Mouse (Mus musculus) R1 (cell line): ENCODE measurements around the gene Alb.

Source experiments
- DNase-seq: peaks from one replicate; pipeline ENCODE4 v3.0.0-alpha.2; 2018; ENCODE audit warnings: low read depth, low spot score

Alb gene

DNA sequence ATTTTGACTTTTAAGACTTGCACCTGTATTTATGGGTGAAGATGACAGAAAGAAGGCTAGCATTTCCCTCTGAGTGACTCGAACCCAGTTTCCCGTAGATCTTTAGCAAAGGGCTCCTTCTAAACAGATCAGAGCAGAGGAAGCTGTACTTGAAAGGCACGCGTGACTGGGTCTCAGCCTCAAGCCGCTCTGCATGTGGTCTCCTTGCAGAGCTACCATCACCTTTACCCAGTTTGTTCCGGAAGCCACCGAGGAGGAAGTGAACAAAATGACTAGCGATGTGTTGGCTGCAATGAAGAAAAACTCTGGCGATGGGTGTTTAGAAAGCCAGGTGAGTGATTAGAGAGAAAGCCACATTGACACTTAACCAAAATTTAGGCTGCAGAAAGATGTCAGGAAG lies 31.7 kb downstream of the Alb start:
- peak; percentile 6 for DNase-seq

DNA sequence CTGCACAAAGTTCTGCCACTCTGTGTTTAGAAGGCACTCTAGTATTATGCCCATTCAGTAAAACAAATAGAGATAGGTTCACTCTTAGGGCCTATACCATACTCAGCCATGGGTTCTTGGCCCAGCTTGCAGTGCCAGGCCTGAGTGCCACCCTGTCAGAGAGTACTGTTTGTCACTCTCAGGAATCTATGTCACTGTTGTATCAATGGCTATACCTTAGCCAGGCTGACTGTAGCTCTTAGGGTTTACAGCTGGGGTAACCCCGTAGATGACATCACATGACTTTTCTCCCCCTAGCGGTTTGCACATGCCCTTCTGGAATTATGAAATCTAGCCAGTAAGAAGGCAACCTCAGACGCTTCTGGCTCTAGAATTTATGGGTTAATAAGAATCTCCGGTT lies 33.6 kb downstream of the Alb start:
- DNase-seq, result no peak

GRCm38 (mm10) chr5:90499509-90499908 lies 38.8 kb downstream of the Alb start:
- DNase-seq, result no peak

GRCm38 (mm10) chr5:90500714-90501113 lies 40.0 kb downstream of the Alb start:
- DNase-seq, result peak; percentile 74

GRCm38 (mm10) chr5:90501752-90502151 lies 41.1 kb downstream of the Alb start:
- no peak for DNase-seq

DNA sequence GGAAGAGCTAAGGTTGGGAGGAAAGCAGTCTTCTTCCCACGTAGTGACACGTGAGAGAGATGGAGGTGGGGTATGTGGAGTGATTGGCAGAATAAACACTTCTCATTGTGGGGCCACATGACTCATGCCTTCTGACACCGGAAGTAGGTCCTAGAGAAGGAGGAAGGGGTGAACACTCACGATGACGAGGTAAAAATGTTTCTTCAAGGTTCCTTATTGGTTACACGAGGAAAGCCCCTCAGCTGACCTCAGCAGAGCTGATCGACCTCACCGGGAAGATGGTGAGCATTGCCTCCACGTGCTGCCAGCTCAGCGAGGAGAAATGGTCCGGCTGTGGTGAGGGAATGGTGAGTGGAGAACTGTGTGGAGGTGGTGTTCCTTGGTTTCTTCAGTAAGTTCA lies 44.0 kb downstream of the Alb start:
- DNase-seq, result no peak

- no peak for DNase-seq
Measured at GRCm38 (mm10) chr5:90506507-90506906, 45.8 kb downstream of the Alb start.

DNA sequence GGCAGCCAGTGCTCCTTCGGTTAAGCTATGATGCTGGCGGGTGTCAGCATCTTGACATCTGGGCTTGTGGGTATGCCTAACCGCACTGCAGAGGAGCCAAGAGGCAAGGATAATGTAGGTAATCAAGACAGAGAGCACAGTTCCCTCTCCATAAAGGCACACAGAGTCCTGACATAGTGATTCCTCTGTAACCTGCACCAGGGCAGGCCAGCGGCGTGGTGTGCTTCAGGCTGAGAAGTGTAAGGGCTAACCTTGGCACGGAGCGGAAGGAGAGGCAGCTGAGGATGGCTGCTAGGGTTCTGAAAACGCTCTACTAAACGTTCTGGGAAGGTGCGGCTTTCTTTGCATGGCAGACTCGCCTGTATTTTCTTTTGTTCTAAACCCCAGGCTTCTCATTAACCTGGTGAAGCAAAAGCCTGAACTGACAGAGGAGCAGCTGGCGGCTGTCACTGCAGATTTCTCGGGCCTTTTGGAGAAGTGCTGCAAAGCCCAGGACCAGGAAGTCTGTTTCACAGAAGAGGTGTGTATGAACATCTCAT lies 46.8 kb downstream of the Alb start:
- DNase-seq, result peak; percentile 53

DNA sequence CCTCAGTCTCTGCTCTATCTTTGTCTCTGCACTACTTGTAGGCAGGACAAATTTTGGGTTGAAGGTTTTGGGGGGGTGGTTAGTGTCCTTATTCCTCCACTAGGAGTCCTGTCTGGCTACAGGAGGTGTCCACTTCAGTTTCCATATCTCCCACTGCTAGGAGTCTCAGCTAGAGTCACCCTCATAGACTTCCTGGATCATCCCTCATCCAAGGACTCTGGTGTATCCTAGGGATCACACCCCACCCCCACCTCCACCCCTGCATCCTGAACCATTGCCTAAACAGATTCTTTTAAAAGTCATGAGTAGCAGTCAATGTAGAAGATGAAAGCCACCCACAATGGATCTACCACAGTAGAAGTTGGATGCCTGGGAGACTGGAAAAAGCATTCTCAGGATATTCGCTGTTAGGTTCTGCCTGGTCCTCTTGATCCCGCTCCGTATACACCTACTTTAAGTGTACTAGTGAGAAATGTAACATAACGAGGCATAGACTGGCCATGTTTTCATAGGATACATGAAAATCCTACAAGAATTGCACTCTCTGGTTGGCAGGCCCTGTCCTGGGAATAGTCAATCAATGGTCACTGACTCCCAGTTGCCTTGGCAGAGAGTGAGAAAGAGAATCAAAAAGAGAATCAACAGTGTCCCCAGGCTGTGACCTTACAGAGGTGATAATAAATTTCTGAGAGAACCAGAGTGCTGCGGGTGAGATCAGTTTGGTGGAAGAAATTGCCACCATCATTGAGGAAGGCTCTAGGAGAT lies 49.3 kb downstream of the Alb start:
- no peak for DNase-seq

DNA sequence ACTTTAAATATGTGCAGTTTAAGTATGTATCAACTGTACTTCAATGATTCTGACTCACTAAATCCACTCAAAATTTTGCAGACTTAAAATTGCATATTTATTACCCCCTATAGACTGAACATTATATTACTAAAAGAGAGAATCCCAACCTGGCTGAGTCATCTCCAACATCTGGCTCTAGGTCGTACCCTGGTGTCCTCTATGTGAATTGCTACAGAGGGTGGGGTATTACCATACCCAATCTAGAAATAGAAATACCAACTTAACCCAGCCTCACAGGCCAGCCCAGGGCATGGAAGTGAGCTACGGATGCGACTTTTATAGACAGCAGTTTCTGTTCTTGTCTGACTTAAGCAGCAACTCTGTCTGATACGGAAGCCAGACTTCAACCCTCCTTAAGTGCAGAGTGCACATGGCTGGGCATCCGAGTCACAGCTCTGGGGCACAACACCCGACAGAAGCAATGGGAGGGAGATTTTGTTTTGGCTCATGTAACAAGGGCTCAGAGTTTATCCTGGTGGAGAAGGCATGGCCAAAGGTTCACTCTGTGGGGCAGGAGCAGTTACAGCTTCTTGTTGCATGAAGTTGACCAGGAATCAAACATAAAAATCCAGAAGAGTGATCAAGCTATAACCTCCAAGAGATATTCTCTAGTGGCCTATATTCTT lies 51.7 kb downstream of the Alb start:
- no peak for DNase-seq

DNA sequence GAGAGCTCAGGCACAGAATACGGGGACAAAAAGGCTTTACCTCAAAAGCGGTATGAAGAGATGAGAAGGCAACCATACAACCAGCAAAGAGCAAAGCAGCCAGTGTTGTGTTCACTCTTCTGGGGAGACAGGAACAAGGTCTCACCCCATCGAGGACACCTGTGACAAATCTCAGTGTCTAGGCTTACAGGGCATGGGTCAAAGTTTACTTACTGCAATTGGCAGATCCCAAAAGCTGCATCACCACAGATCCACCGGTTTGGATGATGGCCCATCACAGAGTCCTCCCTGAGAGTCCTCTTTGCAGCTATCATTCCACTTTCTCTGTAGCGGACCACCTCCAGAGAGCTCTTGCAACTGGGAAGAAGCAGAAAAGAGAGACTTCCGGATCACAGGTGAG lies 54.9 kb downstream of the Alb start:
- DNase-seq, result no peak

GRCm38 (mm10) chr5:90518356-90519100 lies 57.8 kb downstream of the Alb start, which contains the start of gene Afm:
Afm (plus strand) TSS chr5:90518932.
- no peak for DNase-seq
